7 mouse cellular contexts compared by ENCODE assay signal in the genomic region with DNA sequence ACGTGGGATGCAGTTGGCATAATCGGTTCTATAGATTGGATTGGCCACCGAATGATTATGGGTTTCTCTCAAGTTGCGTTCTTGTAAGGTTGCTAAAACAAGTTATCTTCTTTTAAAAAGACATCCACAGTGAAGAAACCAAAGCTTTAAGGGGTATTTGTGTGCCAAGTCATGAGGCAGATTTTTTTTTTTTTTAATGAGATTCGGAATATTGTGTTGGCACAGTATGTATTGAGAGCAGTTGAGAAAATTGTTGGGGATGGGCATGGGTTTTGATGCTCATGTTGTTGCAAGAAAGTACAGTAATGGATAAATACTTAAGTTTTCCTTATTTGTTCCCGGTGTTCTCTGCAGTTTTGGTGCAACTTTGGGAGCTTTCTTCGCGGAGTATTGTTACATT. TPM values are rescaled to one million over a fixed set of nuclear protein-coding genes. Genes with fewer than 3 reads are reported as not detected.
A peak's percentile ranks its signal among the peaks of the same experiment; 100 is the strongest.
DNase-seq lines count a peak whose midpoint lies in the region; ATAC-seq and TF ChIP-seq lines count a peak whose summit lies in the region.

No protein-coding gene starts in this region.

- H3K4me3 ChIP-seq in megakaryocyte, embryonic 14.5 days (replicated peaks), result peak overlapping the region; percentile 97
- peak overlapping the region; percentile 97 for H3K4me3 ChIP-seq in forebrain, embryonic 11.5 days (ENCODE audit: low read depth, low read length)
- H3K4me3 ChIP-seq in limb, embryonic 14.5 days (replicated peaks; ENCODE audit: low read length), result peak overlapping the region; percentile 87
- peak overlapping the region; percentile 92 for H3K4me3 ChIP-seq in stomach, embryonic 16.5 days (replicated peaks; ENCODE audit: low read length)

- H3K9me3 ChIP-seq in megakaryocyte, embryonic 14.5 days, result no peaks in the 10 kb centered on the region
- H3K9me3 ChIP-seq in forebrain, embryonic 11.5 days (ENCODE audit: control insufficient read depth, low read length), result no peaks in the 10 kb centered on the region
- H3K9me3 ChIP-seq in limb, embryonic 14.5 days (ENCODE audit: control insufficient read depth, low read length), result no peaks in the 10 kb centered on the region
- no peaks in the 10 kb centered on the region for H3K9me3 ChIP-seq in stomach, embryonic 16.5 days (replicated peaks; ENCODE audit: control insufficient read depth, low read length)

- TF ChIP-seq POLR2A in limb, embryonic 14.5 days (IDR thresholded peaks at IDR 0.05; ENCODE audit: borderline replicate concordance, extremely low read depth, insufficient read depth, insufficient read length), result no peak

- no peak for ATAC-seq in megakaryocyte, adult 5-6 weeks (ENCODE audit: poor library complexity, severe bottlenecking)
- no peak for ATAC-seq in forebrain, embryonic 11.5 days (replicated peaks; ENCODE audit: low FRiP score)
- no peak for ATAC-seq in limb, embryonic 14.5 days (ENCODE audit: low FRiP score, low read depth)
- no peak for ATAC-seq in stomach, embryonic 16.5 days (ENCODE audit: insufficient read depth, low FRiP score)

- peaks cover 42% of the 10 kb centered on the region for H3K4me1 ChIP-seq in megakaryocyte, embryonic 14.5 days
- H3K4me1 ChIP-seq in forebrain, embryonic 11.5 days (replicated peaks; ENCODE audit: control insufficient read depth, insufficient read depth, low read length), result peaks cover 7% of the 10 kb centered on the region; the same call in 1 of the 2 replicates
- H3K4me1 ChIP-seq in limb, embryonic 14.5 days (ENCODE audit: control insufficient read depth, insufficient read depth, low read length), result peaks cover 17% of the 10 kb centered on the region
- peaks cover 11% of the 10 kb centered on the region for H3K4me1 ChIP-seq in stomach, embryonic 16.5 days (ENCODE audit: control insufficient read depth, insufficient read depth, low read length)

- peaks cover 5% of the 10 kb centered on the region for H3K36me3 ChIP-seq in megakaryocyte, embryonic 14.5 days (replicated peaks; ENCODE audit: low read length)
- no peaks in the 10 kb centered on the region for H3K36me3 ChIP-seq in forebrain, embryonic 11.5 days (ENCODE audit: control insufficient read depth, insufficient read depth, low read length)
- H3K36me3 ChIP-seq in limb, embryonic 14.5 days (ENCODE audit: control insufficient read depth, insufficient read depth, low read length), result no peaks in the 10 kb centered on the region
- H3K36me3 ChIP-seq in stomach, embryonic 16.5 days (ENCODE audit: control insufficient read depth, insufficient read depth, low read length), result no peaks in the 10 kb centered on the region

- H3K4me2 ChIP-seq in forebrain, embryonic 11.5 days (ENCODE audit: low read depth, low read length, severe bottlenecking), result peak overlapping the region; percentile 63
- peak overlapping the region; percentile 75 for H3K4me2 ChIP-seq in limb, embryonic 14.5 days (replicated peaks; ENCODE audit: low read depth, low read length, severe bottlenecking)
- peak overlapping the region; percentile 84 for H3K4me2 ChIP-seq in stomach, embryonic 16.5 days (ENCODE audit: low read depth, low read length)

- no peak overlapping the region for H3K27ac ChIP-seq in forebrain, embryonic 11.5 days (ENCODE audit: low read depth, low read length)
- no peak overlapping the region for H3K27ac ChIP-seq in limb, embryonic 14.5 days (replicated peaks; ENCODE audit: low read depth, low read length)
- no peak overlapping the region for H3K27ac ChIP-seq in stomach, embryonic 16.5 days (ENCODE audit: low read length)

- intact Hi-C loops in left cerebral cortex, postnatal 10 days (cut with DNase I), result no loop called here

- no peak for DNase-seq in forebrain, embryonic 11.5 days (ENCODE audit: low spot score)
- DNase-seq in limb, embryonic 14.5 days (ENCODE audit: low spot score), result no peak
- DNase-seq in cerebellum, adult 11 months, result no peak
- DNase-seq in left cerebral cortex, postnatal 10 days (ENCODE audit: extremely low spot score in 1 of 2, low spot score in 2 of 2), result no peak

- WGBS in forebrain, embryonic 11.5 days, result 40% methylated on average over 8 of the region's 8 CpGs
- 26% methylated on average over 8 of the region's 8 CpGs for WGBS in limb, embryonic 14.5 days
- 23% methylated on average over 8 of the region's 8 CpGs for WGBS in stomach, embryonic 16.5 days

- peak overlapping the region; percentile 84 for H3K9ac ChIP-seq in forebrain, embryonic 11.5 days (ENCODE audit: low read length)
- H3K9ac ChIP-seq in limb, embryonic 14.5 days (ENCODE audit: low read depth, low read length, severe bottlenecking), result peak overlapping the region; percentile 93
- peak overlapping the region; percentile 97 for H3K9ac ChIP-seq in stomach, embryonic 16.5 days (ENCODE audit: low read length)

- H3K27me3 ChIP-seq in megakaryocyte, embryonic 14.5 days (replicated peaks), result no peaks in the 10 kb centered on the region
- H3K27me3 ChIP-seq in forebrain, embryonic 11.5 days (ENCODE audit: control insufficient read depth, insufficient read depth, low read length), result no peaks in the 10 kb centered on the region
- H3K27me3 ChIP-seq in limb, embryonic 14.5 days (ENCODE audit: control insufficient read depth, insufficient read depth, low read length), result no peaks in the 10 kb centered on the region
- H3K27me3 ChIP-seq in stomach, embryonic 16.5 days (ENCODE audit: control insufficient read depth, insufficient read depth, low read length), result no peaks in the 10 kb centered on the region

RNA-seq across cellular contexts. Expression of gene Fam193a, which starts 1.1 kb away (rescaled TPM):
- polyA plus RNA-seq in megakaryocyte, embryonic 14.5 days (2012; ENCODE audit: insufficient read depth, low replicate concordance), result 6.6 and 13.3 TPM in 2 replicates
- 33.4 and 40.0 TPM in 2 replicates for total RNA-seq in megakaryocyte, adult 5-6 weeks (2015)
- total RNA-seq in megakaryocyte, adult 5-6 weeks (2017), result 43.0 and 44.8 TPM in 2 replicates
- 19.6 TPM in 2 replicates for polyA plus RNA-seq in forebrain, embryonic 11.5 days (2014; fragmentation: Nextera tagmentation; extraction: Ambion mirVana)
- 57.5 and 85.7 TPM in 2 replicates for polyA plus RNA-seq in limb, embryonic 14.5 days (2012; rRNA removed)
- polyA plus RNA-seq in limb, embryonic 14.5 days (2014; fragmentation: Nextera tagmentation; extraction: Ambion mirVana), result 16.6 and 19.2 TPM in 2 replicates
- polyA plus RNA-seq in stomach, embryonic 16.5 days (2015; fragmentation: Nextera tagmentation; extraction: Ambion mirVana), result 8.7 and 9.2 TPM in 2 replicates
- total RNA-seq in left cerebral cortex, postnatal 10 days (2021), result 10 to 100 TPM; 47.7 to 50.8 TPM

RNA-seq across cellular contexts. Expression of gene Rnf4, which starts 34.8 kb away (rescaled TPM):
- 6.2 and 26.8 TPM in 2 replicates for polyA plus RNA-seq in megakaryocyte, embryonic 14.5 days (2012; ENCODE audit: insufficient read depth, low replicate concordance)
- total RNA-seq in megakaryocyte, adult 5-6 weeks (2015), result 75.7 and 86.1 TPM in 2 replicates
- 79.6 and 82.8 TPM in 2 replicates for total RNA-seq in megakaryocyte, adult 5-6 weeks (2017)
- 199 and 201 TPM in 2 replicates for polyA plus RNA-seq in forebrain, embryonic 11.5 days (2014; fragmentation: Nextera tagmentation; extraction: Ambion mirVana)
- 130 and 142 TPM in 2 replicates for polyA plus RNA-seq in limb, embryonic 14.5 days (2012; rRNA removed)
- polyA plus RNA-seq in limb, embryonic 14.5 days (2014; fragmentation: Nextera tagmentation; extraction: Ambion mirVana), result 154 and 168 TPM in 2 replicates
- 151 and 164 TPM in 2 replicates for polyA plus RNA-seq in stomach, embryonic 16.5 days (2015; fragmentation: Nextera tagmentation; extraction: Ambion mirVana)
- total RNA-seq in left cerebral cortex, postnatal 10 days (2021), result 10 to 100 TPM; 91.0 to 92.9 TPM
